Mouse (Mus musculus) heart, embryonic 13.5 days (tissue): ENCODE data around the gene Aqp2. TPM values are rescaled to one million over a fixed set of nuclear protein-coding genes. Genes with fewer than 3 reads are reported as not detected.

Experiments used
- ATAC-seq: fragments of 200-750 bp; cut with Nextera tagmentation; 2 replicates; pipeline ENCODE4 v1.8.0; 2017; ENCODE audit warnings: moderate TSS enrichment; ENCODE audit not compliant: insufficient number of reproducible peaks, low FRiP score, low TSS enrichment; ENCODE audit errors: extremely low read depth
- H3K27ac ChIP-seq: fragments of 300-500 bp; sonication (generic); replicated peaks from 2 replicates; pipeline ENCODE4 v1.5.1; 2015; ENCODE audit warnings: moderate library complexity, mild to moderate bottlenecking, inconsistent platforms
- H3K27me3 ChIP-seq: fragments of 300-500 bp; sonication (generic); replicated peaks from 2 replicates; pipeline ENCODE4 v1.6.1; 2015; ENCODE audit warnings: mild to moderate bottlenecking, inconsistent platforms
- H3K36me3 ChIP-seq: fragments of 300-500 bp; sonication (generic); 2 replicates; pipeline ENCODE4 v1.6.1; 2015; ENCODE audit warnings: mild to moderate bottlenecking, inconsistent platforms
- H3K4me1 ChIP-seq: fragments of 300-500 bp; sonication (generic); 2 replicates; pipeline ENCODE4 v1.6.1; 2015; ENCODE audit warnings: inconsistent platforms
- H3K4me2 ChIP-seq: fragments of 300-500 bp; sonication (generic); 2 replicates; pipeline ENCODE4 v1.6.1; 2015; ENCODE audit warnings: inconsistent platforms, mild to moderate bottlenecking, moderate library complexity
- H3K4me3 ChIP-seq: fragments of 300-500 bp; sonication (generic); 2 replicates; pipeline ENCODE4 v1.5.1; 2015; ENCODE audit warnings: moderate library complexity, mild to moderate bottlenecking, inconsistent platforms
- H3K9ac ChIP-seq: fragments of 300-500 bp; sonication (generic); 2 replicates; pipeline ENCODE4 v1.6.1; 2015; ENCODE audit warnings: inconsistent platforms, mild to moderate bottlenecking, moderate library complexity
- H3K9me3 ChIP-seq: fragments of 300-500 bp; sonication (generic); 2 replicates; pipeline ENCODE4 v1.6.1; 2016; ENCODE audit warnings: inconsistent platforms
- WGBS: fragments of 180-500 bp; shearing (Covaris S2); methylation state at CpG from one replicate; pipeline ENCODE4 v1.1.7; 2015; ENCODE audit warnings: mixed read lengths; 5-methylcytosine and 5-hydroxymethylcytosine counted together
- polyA plus RNA-seq: library from polyadenylated mRNA; unstranded; fragments of >200 nt; fragmentation: Nextera tagmentation; extraction: Ambion mirVana; gene quantifications from 2 replicates; pipeline ENCODE4 v1.2.1, GENCODE M21; 2015

The Aqp2 gene
- polyA plus RNA-seq, 1 experiment from 2014 or later = not detected

- H3K9me3 ChIP-seq = no peaks in the 10 kb centered on the region
- H3K4me1 ChIP-seq = peaks cover 47% of the 10 kb centered on the region
- no peak overlapping the region for H3K4me3 ChIP-seq
- ATAC-seq = no peak
- no peaks in the 10 kb centered on the region for H3K36me3 ChIP-seq
- H3K27me3 ChIP-seq = peaks cover 61% of the 10 kb centered on the region
- H3K27ac ChIP-seq = no peak overlapping the region
- H3K4me2 ChIP-seq = no peak overlapping the region
- H3K9ac ChIP-seq = no peak overlapping the region
- WGBS = 72% methylated on average over 2 of the region's 3 CpGs
Observed at GRCm38 (mm10) chr15:99605595-99605994, 26.7 kb downstream of the Aqp2 start.

- Histone ChIP-seq H3K4me3 (no peak overlapping the region), H3K4me1 (peaks cover 49% of the 10 kb centered on the region), H3K27me3 (peaks cover 52% of the 10 kb centered on the region), H3K9ac (no peak overlapping the region), H3K4me2 (no peak overlapping the region), H3K36me3 (no peaks in the 10 kb centered on the region), H3K27ac (no peak overlapping the region), H3K9me3 (no peaks in the 10 kb centered on the region)
- 26% methylated on average over 5 of the region's 5 CpGs for WGBS
- no peak for ATAC-seq
Observed at GRCm38 (mm10) chr15:99606515-99606914, 27.7 kb downstream of the Aqp2 start.

GRCm38 (mm10) chr15:99607388-99608113, 28.7 kb downstream of the Aqp2 start:
- Histone ChIP-seq H3K4me2 (no peak overlapping the region), H3K4me3 (no peak overlapping the region), H3K4me1 (peaks cover 46% of the 10 kb centered on the region), H3K9me3 (peaks cover 3% of the 10 kb centered on the region; the same call in 1 of the 2 replicates), H3K9ac (0 out of 2 replicates have a peak overlapping the region, but pooled peaks have one; percentile 37), H3K27ac (no peak overlapping the region), H3K27me3 (peaks cover 45% of the 10 kb centered on the region), H3K36me3 (no peaks in the 10 kb centered on the region)
- 33% methylated on average over 10 of the region's 10 CpGs for WGBS
- no peak for ATAC-seq

GRCm38 (mm10) chr15:99608382-99609125, 29.7 kb downstream of the Aqp2 start:
- no peak overlapping the region for H3K27ac ChIP-seq
- H3K4me3 ChIP-seq = no peak overlapping the region
- peaks cover 45% of the 10 kb centered on the region for H3K27me3 ChIP-seq
- no peaks in the 10 kb centered on the region for H3K36me3 ChIP-seq
- WGBS = 72% methylated on average over 13 of the region's 13 CpGs
- peaks cover 5% of the 10 kb centered on the region; the same call in 1 of the 2 replicates for H3K9me3 ChIP-seq
- peaks cover 36% of the 10 kb centered on the region for H3K4me1 ChIP-seq
- ATAC-seq = no peak
- no peak overlapping the region for H3K4me2 ChIP-seq
- no peak overlapping the region for H3K9ac ChIP-seq

- peaks cover 46% of the 10 kb centered on the region for H3K4me1 ChIP-seq
- no peak overlapping the region for H3K27ac ChIP-seq
- H3K4me3 ChIP-seq = no peak overlapping the region
- H3K36me3 ChIP-seq = no peaks in the 10 kb centered on the region
- H3K4me2 ChIP-seq = no peak overlapping the region
- H3K9me3 ChIP-seq = peaks cover 5% of the 10 kb centered on the region; the same call in 1 of the 2 replicates
- no peak for ATAC-seq
- peaks cover 30% of the 10 kb centered on the region for H3K27me3 ChIP-seq
- H3K9ac ChIP-seq = 0 out of 2 replicates have a peak overlapping the region, but pooled peaks have one; percentile 19
- 27% methylated on average over 7 of the region's 7 CpGs for WGBS
Observed at GRCm38 (mm10) chr15:99611563-99611962, 32.7 kb downstream of the Aqp2 start.

GRCm38 (mm10) chr15:99614273-99614672, 35.4 kb downstream of the Aqp2 start:
- H3K4me3 ChIP-seq = no peak overlapping the region
- no peak for ATAC-seq
- H3K27ac ChIP-seq = peak overlapping the region; percentile 67; the same call in 1 of the 2 replicates

GRCm38 (mm10) chr15:99614753-99615152, 35.9 kb downstream of the Aqp2 start:
- Histone ChIP-seq H3K4me3 (peak overlapping the region; percentile 6), H3K4me2 (peak overlapping the region; percentile 56), H3K9me3 (peaks cover 5% of the 10 kb centered on the region; the same call in 1 of the 2 replicates), H3K36me3 (peaks cover 6% of the 10 kb centered on the region), H3K27me3 (peaks cover 21% of the 10 kb centered on the region), H3K27ac (peak overlapping the region; percentile 67), H3K4me1 (peaks cover 31% of the 10 kb centered on the region), H3K9ac (0 out of 2 replicates have a peak overlapping the region, but pooled peaks have one; percentile 15)
- 4% methylated on average over 12 of the region's 12 CpGs for WGBS
- ATAC-seq = no peak

More at GRCm38 (mm10) chr15:99614273-99614672, 35.4 kb downstream of the Aqp2 start:
- Histone ChIP-seq H3K9ac (0 out of 2 replicates have a peak overlapping the region, but pooled peaks have one; percentile 15), H3K4me1 (peaks cover 31% of the 10 kb centered on the region), H3K27me3 (peaks cover 22% of the 10 kb centered on the region), H3K4me2 (peak overlapping the region; percentile 56), H3K36me3 (peaks cover 1% of the 10 kb centered on the region; the same call in 1 of the 2 replicates), H3K9me3 (peaks cover 5% of the 10 kb centered on the region; the same call in 1 of the 2 replicates)
- WGBS = 39% methylated on average over 13 of the region's 13 CpGs

GRCm38 (mm10) chr15:99615246-99615645, 36.4 kb downstream of the Aqp2 start:
- H3K27ac ChIP-seq = peak overlapping the region; percentile 67
- WGBS = 22% methylated on average over 9 of the region's 9 CpGs
- H3K27me3 ChIP-seq = peaks cover 16% of the 10 kb centered on the region
- peaks cover 31% of the 10 kb centered on the region for H3K4me1 ChIP-seq
- peaks cover 5% of the 10 kb centered on the region; the same call in 1 of the 2 replicates for H3K9me3 ChIP-seq
- peaks cover 11% of the 10 kb centered on the region for H3K36me3 ChIP-seq
- H3K4me2 ChIP-seq = peak overlapping the region; percentile 56
- H3K9ac ChIP-seq = no peak overlapping the region
- no peak overlapping the region for H3K4me3 ChIP-seq
- ATAC-seq = no peak

- H3K9me3 ChIP-seq = no peaks in the 10 kb centered on the region
- WGBS = 86% methylated on average over 3 of the region's 3 CpGs
- H3K9ac ChIP-seq = no peak overlapping the region
- peaks cover 19% of the 10 kb centered on the region for H3K4me1 ChIP-seq
- H3K4me3 ChIP-seq = no peak overlapping the region
- H3K36me3 ChIP-seq = peaks cover 43% of the 10 kb centered on the region
- H3K27ac ChIP-seq = no peak overlapping the region
- no peak for ATAC-seq
- peaks cover 8% of the 10 kb centered on the region for H3K27me3 ChIP-seq
- H3K4me2 ChIP-seq = no peak overlapping the region
Observed at GRCm38 (mm10) chr15:99618595-99618994, 39.7 kb downstream of the Aqp2 start.

- peaks cover 55% of the 10 kb centered on the region for H3K36me3 ChIP-seq
- H3K9ac ChIP-seq = no peak overlapping the region
- H3K9me3 ChIP-seq = no peaks in the 10 kb centered on the region
- ATAC-seq = no peak
- no peak overlapping the region for H3K4me3 ChIP-seq
- no peak overlapping the region for H3K27ac ChIP-seq
- H3K4me2 ChIP-seq = no peak overlapping the region
- 87% methylated on average over 4 of the region's 4 CpGs for WGBS
- H3K27me3 ChIP-seq = no peaks in the 10 kb centered on the region
- H3K4me1 ChIP-seq = peaks cover 9% of the 10 kb centered on the region
Observed at GRCm38 (mm10) chr15:99619821-99620220, 41.0 kb downstream of the Aqp2 start.

GRCm38 (mm10) chr15:99622063-99622462, 43.2 kb downstream of the Aqp2 start:
- Histone ChIP-seq H3K4me1 (no peaks in the 10 kb centered on the region), H3K27ac (no peak overlapping the region), H3K9ac (no peak overlapping the region), H3K36me3 (peaks cover 77% of the 10 kb centered on the region), H3K9me3 (no peaks in the 10 kb centered on the region), H3K27me3 (no peaks in the 10 kb centered on the region), H3K4me3 (no peak overlapping the region), H3K4me2 (no peak overlapping the region)
- ATAC-seq = no peak
- 93% methylated on average over 11 of the region's 11 CpGs for WGBS
